Mouse (Mus musculus) embryonic facial prominence, embryonic 12.5 days (tissue): ENCODE results near the gene Ak2. TPM values are rescaled to one million over a fixed set of nuclear protein-coding genes. Genes with fewer than 3 reads are reported as not detected.

Experiments used
- ATAC-seq: fragments of 200-750 bp; cut with Nextera tagmentation; 2 replicates; pipeline ENCODE4 v1.8.0; 2017; ENCODE audit not compliant: insufficient number of reproducible peaks, insufficient read depth, low FRiP score, low TSS enrichment
- H3K27ac ChIP-seq: fragments of 300-500 bp; sonication (generic); 2 replicates; pipeline ENCODE4 v1.5.1; 2016; ENCODE audit warnings: mild to moderate bottlenecking
- H3K27me3 ChIP-seq: fragments of 300-500 bp; sonication (generic); 2 replicates; pipeline ENCODE4 v1.6.1; 2016; ENCODE audit warnings: mild to moderate bottlenecking, moderate library complexity
- H3K36me3 ChIP-seq: fragments of 300-500 bp; sonication (generic); 2 replicates; pipeline ENCODE4 v1.6.1; 2016; ENCODE audit warnings: mild to moderate bottlenecking
- H3K4me1 ChIP-seq: fragments of 300-500 bp; sonication (generic); 2 replicates; pipeline ENCODE4 v1.6.1; 2016
- H3K4me2 ChIP-seq: fragments of 300-500 bp; sonication (generic); replicated peaks from 2 replicates; pipeline ENCODE4 v1.6.1; 2016; ENCODE audit warnings: mild to moderate bottlenecking, moderate library complexity
- H3K4me3 ChIP-seq: fragments of 300-500 bp; sonication (generic); 2 replicates; pipeline ENCODE4 v1.5.1; 2016; ENCODE audit warnings: mild to moderate bottlenecking
- H3K9ac ChIP-seq: fragments of 300-500 bp; sonication (generic); 2 replicates; pipeline ENCODE4 v1.6.1; 2016; ENCODE audit warnings: mild to moderate bottlenecking, moderate library complexity
- H3K9me3 ChIP-seq: fragments of 300-500 bp; sonication (generic); 2 replicates; pipeline ENCODE4 v1.6.1; 2016; ENCODE audit warnings: mild to moderate bottlenecking, moderate library complexity
- WGBS: fragments of 180-500 bp; shearing (Covaris S2); methylation state at CpG from one replicate; pipeline ENCODE4 v1.1.7; 2016; 5-methylcytosine and 5-hydroxymethylcytosine counted together
- polyA plus RNA-seq: library from polyadenylated mRNA; unstranded; fragments of >200 nt; fragmentation: Nextera tagmentation; extraction: Ambion mirVana; gene quantifications from 2 replicates; pipeline ENCODE4 v1.2.1, GENCODE M21; 2016

The Ak2 gene
- polyA plus RNA-seq, result 184 and 185 TPM in 2 replicates

DNA sequence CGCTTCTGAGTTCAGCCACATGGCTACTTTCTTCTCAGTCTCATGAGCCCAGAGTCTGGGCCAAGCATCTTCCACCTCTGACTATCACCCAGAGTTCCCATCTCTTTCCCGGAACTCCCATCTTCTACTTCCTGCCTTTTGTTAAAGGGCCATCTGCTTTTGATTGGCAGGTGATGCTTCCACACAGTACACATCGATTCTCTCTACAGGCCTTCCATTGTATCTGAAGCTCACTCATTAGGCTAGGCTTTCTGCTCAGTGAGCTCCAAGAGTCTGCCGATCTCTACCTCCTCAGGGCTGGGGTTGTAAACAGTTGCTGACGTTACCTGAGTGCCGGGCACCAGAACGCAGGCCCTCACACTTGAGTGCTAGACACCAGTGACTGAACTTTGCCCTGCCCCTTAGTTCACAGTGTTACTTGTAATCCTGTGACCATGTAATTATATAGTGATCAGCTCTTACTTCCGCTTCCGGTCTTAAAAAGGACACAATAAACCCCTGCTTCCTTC, at the start of gene Ak2:
Gene Ak2 (plus strand): TSS at position 459 of the 509 bp plus-strand sequence.
- Histone ChIP-seq H3K4me1 (peaks cover 11% of the 10 kb centered on the region), H3K4me2 (no peak within 1 kb of the TSS), H3K4me3 (no peak within 1 kb of the TSS), H3K27ac (no peak within 1 kb of the TSS), H3K27me3 (no peaks in the 10 kb centered on the region), H3K36me3 (peaks cover 6% of the 10 kb centered on the region; the same call in 1 of the 2 replicates), H3K9me3 (no peaks in the 10 kb centered on the region), H3K9ac (no peak within 1 kb of the TSS)
- no peak for ATAC-seq
- WGBS, result 91% methylated on average over 9 of the region's 9 CpGs

DNA sequence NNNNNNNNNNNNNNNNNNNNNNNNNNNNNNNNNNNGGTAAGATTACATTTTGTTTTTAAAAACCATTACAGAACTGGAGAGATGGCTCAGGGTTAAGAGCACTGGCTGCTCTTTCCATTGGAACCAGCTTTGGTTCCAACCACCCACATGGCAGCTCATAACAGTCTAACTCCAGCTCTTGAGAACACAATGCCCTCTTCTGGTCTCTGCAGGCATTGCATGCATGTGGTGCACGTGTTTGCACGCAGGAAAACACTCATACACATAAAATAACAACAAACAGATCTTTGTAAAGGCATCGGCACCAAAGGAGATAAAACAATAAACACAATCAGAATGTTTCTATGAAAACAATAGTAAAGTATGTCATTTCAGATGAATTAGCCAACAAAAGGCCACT, 49.4 kb upstream of the Ak2 start:
- Histone ChIP-seq H3K27ac (no peak overlapping the region), H3K9me3 (no peaks in the 10 kb centered on the region), H3K36me3 (no peaks in the 10 kb centered on the region), H3K4me1 (peaks cover 2% of the 10 kb centered on the region; the same call in 1 of the 2 replicates), H3K4me2 (no peak overlapping the region), H3K9ac (no peak overlapping the region), H3K27me3 (no peaks in the 10 kb centered on the region), H3K4me3 (no peak overlapping the region)
- ATAC-seq, result no peak
- 55% methylated on average over 3 of the region's 3 CpGs for WGBS

DNA sequence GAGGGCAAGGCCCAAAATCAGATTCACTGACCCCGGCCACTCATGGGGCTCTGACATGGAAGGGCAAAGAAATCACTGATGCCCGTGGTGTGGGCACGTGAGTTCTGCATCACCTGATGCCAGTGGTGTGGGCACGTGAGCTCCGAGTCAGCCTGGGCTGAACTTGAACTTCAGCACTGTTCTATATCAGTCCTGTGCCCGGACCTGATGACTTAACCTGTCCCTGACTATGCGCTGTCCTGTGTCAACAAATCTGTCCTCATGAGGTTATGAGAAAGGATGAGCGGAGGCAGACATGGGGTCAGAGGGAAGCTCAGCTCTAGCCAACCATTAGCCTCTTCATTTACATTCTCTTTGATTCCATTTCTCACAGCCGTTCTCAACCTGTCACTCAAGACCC, 45.0 kb upstream of the Ak2 start:
- H3K4me1 ChIP-seq, result peaks cover 3% of the 10 kb centered on the region; the same call in 1 of the 2 replicates
- H3K9ac ChIP-seq, result no peak overlapping the region
- no peak overlapping the region for H3K4me3 ChIP-seq
- H3K4me2 ChIP-seq, result no peak overlapping the region
- H3K27ac ChIP-seq, result no peak overlapping the region
- no peaks in the 10 kb centered on the region for H3K9me3 ChIP-seq
- 0 out of 2 replicates have a peak, but pooled peaks cover 6% of the 10 kb centered on the region for H3K27me3 ChIP-seq
- H3K36me3 ChIP-seq, result no peaks in the 10 kb centered on the region
- no peak for ATAC-seq
- 77% methylated on average over 9 of the region's 9 CpGs for WGBS

DNA sequence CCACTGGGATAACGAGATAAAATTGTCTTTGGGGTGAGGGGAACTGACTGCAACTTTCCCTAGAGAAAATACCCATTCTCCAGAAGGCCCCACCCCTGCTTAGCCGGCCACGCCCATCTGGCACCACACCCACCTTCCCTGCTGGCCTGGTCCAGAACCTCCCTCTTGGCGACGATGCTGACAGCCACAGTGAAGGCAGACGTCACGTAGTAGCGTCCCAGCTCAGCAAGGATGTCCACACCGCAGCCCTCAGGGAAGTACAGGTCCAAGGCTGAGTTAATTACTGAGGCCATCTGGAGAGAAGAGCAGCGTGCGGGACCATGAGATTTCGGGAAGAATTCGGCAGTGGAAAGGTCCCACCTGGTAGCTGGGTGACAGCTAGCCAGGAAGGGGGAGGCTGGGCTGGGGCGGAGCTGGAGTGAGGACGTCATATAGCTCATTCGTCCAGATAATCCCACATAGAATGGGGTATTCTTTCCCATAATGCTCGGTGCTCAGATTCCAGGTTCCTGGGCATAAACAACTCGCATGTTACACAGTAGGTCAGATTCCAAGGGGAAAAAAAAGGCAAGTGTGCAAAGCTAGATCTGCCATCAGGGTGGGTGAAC, 44.3 kb upstream of the Ak2 start:
- peaks cover 3% of the 10 kb centered on the region; the same call in 1 of the 2 replicates for H3K4me1 ChIP-seq
- ATAC-seq, result no peak
- H3K4me2 ChIP-seq, result peak overlapping the region; percentile 22; the same call in 1 of the 2 replicates
- H3K9me3 ChIP-seq, result no peaks in the 10 kb centered on the region
- no peak overlapping the region for H3K4me3 ChIP-seq
- 0 out of 2 replicates have a peak, but pooled peaks cover 6% of the 10 kb centered on the region for H3K27me3 ChIP-seq
- H3K9ac ChIP-seq, result no peak overlapping the region
- no peaks in the 10 kb centered on the region for H3K36me3 ChIP-seq
- 17% methylated on average over 18 of the region's 18 CpGs for WGBS
- 0 out of 2 replicates have a peak overlapping the region, but pooled peaks have one; percentile 17 for H3K27ac ChIP-seq

DNA sequence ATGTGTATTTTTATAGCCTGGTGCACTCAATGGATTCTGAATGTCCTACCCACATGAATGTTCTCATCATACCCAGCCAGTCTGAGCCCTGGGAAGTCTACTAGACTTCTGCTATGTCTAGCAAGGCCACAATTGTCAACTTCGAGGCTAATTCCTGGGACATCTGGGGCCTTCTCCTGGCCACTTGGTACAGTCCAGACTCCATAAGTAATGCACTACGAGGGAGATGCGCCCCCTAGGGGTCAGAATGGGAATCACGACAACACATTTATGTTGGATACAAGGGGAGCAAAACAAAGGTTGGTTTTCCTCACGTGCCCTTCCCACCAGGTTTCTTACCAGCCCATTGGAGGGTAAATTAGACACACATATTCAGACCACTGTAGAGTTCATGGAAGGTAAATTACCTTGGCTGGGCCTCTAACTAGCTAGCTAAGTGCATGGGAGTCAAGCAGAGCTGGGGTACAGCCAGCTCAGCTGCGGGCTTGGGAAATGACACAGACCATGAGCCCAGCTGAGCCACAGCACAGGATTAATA, 43.6 kb upstream of the Ak2 start:
- no peak for ATAC-seq
- Histone ChIP-seq H3K36me3 (no peaks in the 10 kb centered on the region), H3K4me2 (no peak overlapping the region), H3K4me3 (no peak overlapping the region), H3K9me3 (no peaks in the 10 kb centered on the region), H3K27ac (no peak overlapping the region), H3K4me1 (peaks cover 3% of the 10 kb centered on the region; the same call in 1 of the 2 replicates), H3K9ac (no peak overlapping the region), H3K27me3 (0 out of 2 replicates have a peak, but pooled peaks cover 6% of the 10 kb centered on the region)
- 25% methylated on average over 6 of the region's 6 CpGs for WGBS

DNA sequence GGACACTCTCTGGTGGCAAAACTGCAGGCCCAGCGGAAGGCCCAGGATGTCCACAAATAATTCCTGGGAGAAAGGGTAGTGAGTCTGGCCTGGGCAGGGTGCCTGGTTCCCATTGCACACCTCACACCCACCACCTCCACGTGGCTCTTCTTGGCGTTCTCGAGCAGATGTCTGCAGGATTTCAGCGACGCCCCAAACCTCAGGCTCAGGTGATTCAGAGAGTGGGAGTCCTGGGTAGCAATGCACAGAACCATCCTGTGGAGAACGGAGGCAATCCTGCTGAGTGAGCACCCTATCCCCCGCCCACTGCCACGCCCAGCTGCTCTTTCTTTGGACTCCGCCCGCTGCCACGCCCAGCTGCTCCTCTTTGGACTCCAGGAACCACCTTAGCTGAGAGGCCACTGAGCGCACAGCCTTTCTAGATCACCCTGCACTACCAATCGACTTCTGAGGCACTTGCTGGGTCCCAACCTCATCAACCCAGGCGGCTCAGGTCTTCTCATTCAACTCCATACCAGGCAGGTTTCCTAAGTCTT, 42.2 kb upstream of the Ak2 start:
- Histone ChIP-seq H3K9me3 (no peaks in the 10 kb centered on the region), H3K4me2 (no peak overlapping the region), H3K9ac (no peak overlapping the region), H3K36me3 (no peaks in the 10 kb centered on the region), H3K4me3 (no peak overlapping the region), H3K27ac (no peak overlapping the region), H3K27me3 (0 out of 2 replicates have a peak, but pooled peaks cover 6% of the 10 kb centered on the region), H3K4me1 (peaks cover 3% of the 10 kb centered on the region; the same call in 1 of the 2 replicates)
- ATAC-seq, result no peak
- 39% methylated on average over 15 of the region's 15 CpGs for WGBS

DNA sequence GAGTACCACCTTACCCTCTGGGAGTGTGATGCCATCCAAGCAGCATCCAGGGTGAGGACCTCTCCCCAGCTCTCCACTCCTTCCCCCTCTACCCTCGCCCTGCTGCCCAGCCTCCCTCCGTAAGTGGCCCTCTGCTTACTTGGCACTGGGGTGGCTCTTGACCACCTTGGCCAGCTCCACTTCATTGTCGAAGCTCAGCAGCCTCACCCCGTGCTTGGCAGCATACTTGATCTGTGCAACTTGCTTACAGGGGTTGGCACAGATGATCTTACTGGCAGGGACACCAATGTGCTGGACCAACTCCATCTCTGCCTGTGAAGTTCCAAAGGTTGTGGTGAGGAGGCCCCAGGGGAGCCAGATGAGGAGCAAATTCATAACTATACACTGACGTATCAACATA, 41.3 kb upstream of the Ak2 start:
- no peak overlapping the region for H3K9ac ChIP-seq
- WGBS, result 82% methylated on average over 5 of the region's 5 CpGs
- H3K27ac ChIP-seq, result no peak overlapping the region

DNA sequence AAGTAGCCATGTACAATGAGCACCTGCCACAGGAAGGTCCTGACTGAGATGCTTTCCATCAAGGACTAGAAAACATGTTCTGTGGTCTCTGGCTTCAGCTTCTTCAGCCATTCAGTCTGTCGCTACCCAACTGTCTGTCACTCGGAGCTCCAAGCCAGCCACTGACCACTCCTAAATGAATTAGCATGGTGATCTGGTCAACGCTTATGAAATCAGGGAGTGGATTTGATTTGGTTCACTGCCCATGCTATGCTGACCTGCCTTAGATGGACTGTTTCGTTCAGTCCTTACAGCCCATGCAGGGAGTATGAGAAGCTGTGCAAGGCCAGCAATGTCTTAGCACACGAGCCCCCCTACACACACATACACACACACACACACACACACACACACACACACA, 37.9 kb upstream of the Ak2 start:
- Histone ChIP-seq H3K9me3 (no peaks in the 10 kb centered on the region), H3K36me3 (no peaks in the 10 kb centered on the region), H3K27me3 (0 out of 2 replicates have a peak, but pooled peaks cover 6% of the 10 kb centered on the region), H3K4me2 (no peak overlapping the region), H3K4me1 (peaks cover 17% of the 10 kb centered on the region), H3K9ac (no peak overlapping the region), H3K4me3 (no peak overlapping the region), H3K27ac (no peak overlapping the region)
- 84% methylated on average over 5 of the region's 5 CpGs for WGBS
- no peak for ATAC-seq

More for the DNA sequence above, 41.3 kb upstream of the Ak2 start:
- H3K4me3 ChIP-seq, result no peak overlapping the region
- no peaks in the 10 kb centered on the region for H3K9me3 ChIP-seq
- no peak for ATAC-seq
- no peak overlapping the region for H3K4me2 ChIP-seq
- H3K4me1 ChIP-seq, result peaks cover 3% of the 10 kb centered on the region; the same call in 1 of the 2 replicates
- H3K36me3 ChIP-seq, result no peaks in the 10 kb centered on the region
- H3K27me3 ChIP-seq, result 0 out of 2 replicates have a peak, but pooled peaks cover 6% of the 10 kb centered on the region

DNA sequence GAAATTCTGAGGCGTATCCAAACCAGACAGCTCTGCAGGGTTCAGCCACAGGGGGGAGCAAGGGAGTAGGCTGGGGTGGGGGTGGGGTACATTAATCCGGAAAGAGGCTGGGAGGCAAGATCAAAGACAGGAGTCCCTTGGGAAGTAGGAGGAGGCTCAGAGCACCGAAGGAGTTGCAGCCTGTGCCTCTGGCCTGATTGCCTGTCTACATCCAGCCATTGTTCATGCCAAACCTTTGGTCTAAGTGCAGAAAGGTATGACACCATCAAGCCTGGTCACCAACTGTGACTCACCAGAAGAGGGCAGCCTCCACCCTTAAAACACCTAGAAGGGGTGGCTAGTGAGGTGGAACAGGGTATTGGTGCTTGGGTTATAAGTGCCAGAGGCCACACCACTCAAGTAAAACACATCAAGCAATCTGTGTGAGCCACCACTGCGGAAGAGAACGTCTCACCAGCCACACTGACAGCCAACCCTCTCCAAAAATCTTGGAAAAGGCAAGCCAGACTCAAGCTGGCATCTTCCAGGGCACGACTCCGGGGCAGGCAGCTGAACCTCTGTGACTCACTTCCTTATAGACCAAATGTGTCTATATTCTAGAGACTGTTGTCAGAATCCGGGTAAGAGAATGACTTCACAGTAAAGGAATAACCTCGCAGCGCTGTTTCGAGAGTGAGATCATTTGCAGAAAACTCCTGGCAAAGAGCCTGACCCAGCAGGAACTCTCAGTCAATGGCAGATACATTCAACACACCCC, 34.4 kb upstream of the Ak2 start:
- Histone ChIP-seq H3K4me1 (peaks cover 28% of the 10 kb centered on the region), H3K36me3 (no peaks in the 10 kb centered on the region), H3K27ac (0 out of 2 replicates have a peak overlapping the region, but pooled peaks have one; percentile 46), H3K9me3 (no peaks in the 10 kb centered on the region), H3K27me3 (no peaks in the 10 kb centered on the region), H3K4me2 (no peak overlapping the region), H3K4me3 (no peak overlapping the region), H3K9ac (no peak overlapping the region)
- no peak for ATAC-seq
- WGBS, result 51% methylated on average over 11 of the region's 11 CpGs

DNA sequence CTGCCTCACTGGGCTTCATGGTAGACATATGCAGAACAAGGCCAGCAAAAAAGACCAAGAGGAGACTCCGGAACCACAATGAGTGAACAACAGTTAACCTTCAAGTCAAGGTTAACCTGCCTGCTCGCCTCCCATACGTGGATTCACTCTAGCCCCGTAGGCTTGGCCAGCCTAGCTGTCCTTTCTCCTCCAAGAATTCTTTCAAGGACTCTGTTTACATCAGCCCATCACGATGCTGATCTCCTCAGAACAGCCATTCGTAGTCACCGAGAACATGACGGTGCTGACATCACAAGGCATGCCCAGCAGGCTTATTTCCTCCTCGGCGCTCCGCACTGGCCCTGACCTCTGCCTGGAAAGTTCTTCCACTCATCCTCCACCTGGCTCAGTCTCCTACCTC, 33.6 kb upstream of the Ak2 start:
- H3K4me2 ChIP-seq, result no peak overlapping the region
- H3K9ac ChIP-seq, result no peak overlapping the region
- no peak for ATAC-seq
- no peak overlapping the region for H3K4me3 ChIP-seq
- H3K36me3 ChIP-seq, result no peaks in the 10 kb centered on the region
- no peaks in the 10 kb centered on the region for H3K27me3 ChIP-seq
- H3K9me3 ChIP-seq, result no peaks in the 10 kb centered on the region
- 0 out of 2 replicates have a peak overlapping the region, but pooled peaks have one; percentile 46 for H3K27ac ChIP-seq
- peaks cover 31% of the 10 kb centered on the region for H3K4me1 ChIP-seq
- WGBS, result 81% methylated on average over 11 of the region's 11 CpGs

DNA sequence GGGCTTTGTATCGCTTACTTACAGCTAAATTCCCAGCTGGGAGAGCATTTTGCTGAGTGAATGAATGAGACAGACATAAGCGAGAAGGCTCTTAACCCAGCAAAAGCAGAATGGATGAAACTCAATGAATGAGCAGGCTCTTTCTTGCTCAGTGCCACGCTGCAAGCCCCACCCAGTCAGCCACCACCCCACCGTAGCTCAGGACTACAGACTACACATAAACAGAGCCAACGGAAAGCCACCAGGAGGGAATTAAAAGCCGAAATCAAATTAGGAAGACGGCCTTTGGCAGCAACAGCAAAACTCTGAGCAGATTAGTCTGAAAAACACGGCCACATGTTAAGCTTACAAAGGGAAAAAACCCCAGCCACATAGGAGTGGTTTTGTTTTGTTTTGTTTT, 32.9 kb upstream of the Ak2 start:
- Histone ChIP-seq H3K27me3 (no peaks in the 10 kb centered on the region), H3K9me3 (no peaks in the 10 kb centered on the region), H3K9ac (no peak overlapping the region), H3K4me1 (peaks cover 33% of the 10 kb centered on the region), H3K27ac (no peak overlapping the region), H3K36me3 (no peaks in the 10 kb centered on the region), H3K4me3 (no peak overlapping the region), H3K4me2 (no peak overlapping the region)
- WGBS, result 36% methylated on average over 8 of the region's 8 CpGs
- ATAC-seq, result no peak
